Mouse (Mus musculus): ENCODE results near the gene Foxn3. TPM values are rescaled to one million over a fixed set of nuclear protein-coding genes. Genes with fewer than 3 reads are reported as not detected.
A peak's percentile ranks its signal among the peaks of the same experiment; 100 is the strongest.

Gene Foxn3
- polyA plus RNA-seq, 1 experiment from 2014 or later = 97.6 TPM

- 66% methylated on average over 3 of the region's 3 CpGs for WGBS
- Histone ChIP-seq H3K4me1 (peaks cover 14% of the 10 kb centered on the region), H3K9ac (no peak overlapping the region), H3K9me3 (replicated peaks) (no peaks in the 10 kb centered on the region), H3K36me3 (no peaks in the 10 kb centered on the region), H3K4me2 (replicated peaks) (no peak overlapping the region), H3K27ac (replicated peaks) (no peak overlapping the region), H3K27me3 (no peaks in the 10 kb centered on the region), H3K4me3 (replicated peaks) (no peak overlapping the region)
- no peak for ATAC-seq (ENCODE audit: insufficient number of reproducible peaks, low FRiP score, low TSS enrichment, low read depth)
Observed at GRCm38 (mm10) chr12:99395082-99395481, 168.3 kb downstream of the Foxn3 start.

- Histone ChIP-seq H3K27me3 (no peaks in the 10 kb centered on the region), H3K4me2 (replicated peaks) (no peak overlapping the region), H3K36me3 (no peaks in the 10 kb centered on the region), H3K27ac (replicated peaks) (no peak overlapping the region), H3K9ac (no peak overlapping the region), H3K4me1 (peaks cover 14% of the 10 kb centered on the region), H3K4me3 (replicated peaks) (no peak overlapping the region), H3K9me3 (replicated peaks) (no peaks in the 10 kb centered on the region)
- 61% methylated on average over 5 of the region's 5 CpGs for WGBS
- no peak for ATAC-seq (ENCODE audit: insufficient number of reproducible peaks, low FRiP score, low TSS enrichment, low read depth)
Observed at GRCm38 (mm10) chr12:99394676-99395075, 168.7 kb downstream of the Foxn3 start.

GRCm38 (mm10) chr12:99393867-99394630 lies 169.3 kb downstream of the Foxn3 start:
- Histone ChIP-seq H3K9me3 (replicated peaks) (no peaks in the 10 kb centered on the region), H3K4me1 (peaks cover 14% of the 10 kb centered on the region), H3K36me3 (no peaks in the 10 kb centered on the region), H3K9ac (peak overlapping the region; percentile 67; the same call in 1 of the 2 replicates), H3K27ac (replicated peaks) (peak overlapping the region; percentile 94), H3K4me3 (replicated peaks) (peak overlapping the region; percentile 90), H3K4me2 (replicated peaks) (peak overlapping the region; percentile 78), H3K27me3 (no peaks in the 10 kb centered on the region)
- ATAC-seq (ENCODE audit: insufficient number of reproducible peaks, low FRiP score, low TSS enrichment, low read depth) = no peak
- 48% methylated on average over 11 of the region's 11 CpGs for WGBS

- Histone ChIP-seq H3K27ac (replicated peaks) (peak overlapping the region; percentile 94), H3K4me3 (replicated peaks) (peak overlapping the region; percentile 90), H3K36me3 (peaks cover 7% of the 10 kb centered on the region), H3K27me3 (no peaks in the 10 kb centered on the region), H3K4me2 (replicated peaks) (peak overlapping the region; percentile 78), H3K9ac (peak overlapping the region; percentile 67), H3K4me1 (peaks cover 14% of the 10 kb centered on the region), H3K9me3 (replicated peaks) (no peaks in the 10 kb centered on the region)
- peak; percentile 87 for ATAC-seq (ENCODE audit: insufficient number of reproducible peaks, low FRiP score, low TSS enrichment, low read depth)
- WGBS = under 1% methylated on average over 69 of the region's 71 CpGs
Observed at GRCm38 (mm10) chr12:99392944-99393866, 170.2 kb downstream of the Foxn3 start.

- under 1% methylated on average over 85 of the region's 87 CpGs for WGBS
- H3K27ac ChIP-seq (replicated peaks) = peak overlapping the region; percentile 94
- H3K27me3 ChIP-seq = no peaks in the 10 kb centered on the region
Observed at GRCm38 (mm10) chr12:99391942-99392880, 171.2 kb downstream of the Foxn3 start.

GRCm38 (mm10) chr12:99390429-99390828 lies 173.0 kb downstream of the Foxn3 start:
- no peaks in the 10 kb centered on the region for H3K27me3 ChIP-seq
- peaks cover 31% of the 10 kb centered on the region for H3K4me1 ChIP-seq
- ATAC-seq (ENCODE audit: insufficient number of reproducible peaks, low FRiP score, low TSS enrichment, low read depth) = no peak
- no peak overlapping the region for H3K9ac ChIP-seq
- 73% methylated on average over 5 of the region's 5 CpGs for WGBS
- no peak overlapping the region for H3K27ac ChIP-seq (replicated peaks)
- no peak overlapping the region for H3K4me3 ChIP-seq (replicated peaks)
- H3K36me3 ChIP-seq = peaks cover 17% of the 10 kb centered on the region
- H3K4me2 ChIP-seq (replicated peaks) = no peak overlapping the region
- no peaks in the 10 kb centered on the region for H3K9me3 ChIP-seq (replicated peaks)

More at GRCm38 (mm10) chr12:99391942-99392880, 171.2 kb downstream of the Foxn3 start:
- ATAC-seq (ENCODE audit: insufficient number of reproducible peaks, low FRiP score, low TSS enrichment, low read depth) = peak; percentile 91
- H3K9me3 ChIP-seq (replicated peaks) = no peaks in the 10 kb centered on the region
- H3K4me2 ChIP-seq (replicated peaks) = peak overlapping the region; percentile 78
- peak overlapping the region; percentile 90 for H3K4me3 ChIP-seq (replicated peaks)
- H3K36me3 ChIP-seq = peaks cover 13% of the 10 kb centered on the region
- H3K4me1 ChIP-seq = peaks cover 14% of the 10 kb centered on the region
- peak overlapping the region; percentile 67 for H3K9ac ChIP-seq

- 94% methylated on average over 7 of the region's 7 CpGs for WGBS
- no peak overlapping the region for H3K4me3 ChIP-seq (replicated peaks)
- no peaks in the 10 kb centered on the region for H3K9me3 ChIP-seq (replicated peaks)
- H3K9ac ChIP-seq = no peak overlapping the region
- H3K27ac ChIP-seq (replicated peaks) = no peak overlapping the region
- H3K4me1 ChIP-seq = peaks cover 31% of the 10 kb centered on the region
- peaks cover 17% of the 10 kb centered on the region for H3K36me3 ChIP-seq
- ATAC-seq (ENCODE audit: insufficient number of reproducible peaks, low FRiP score, low TSS enrichment, low read depth) = no peak
- H3K27me3 ChIP-seq = no peaks in the 10 kb centered on the region
- no peak overlapping the region for H3K4me2 ChIP-seq (replicated peaks)
Observed at GRCm38 (mm10) chr12:99389244-99389643, 174.1 kb downstream of the Foxn3 start.

GRCm38 (mm10) chr12:99385897-99386834 lies 177.2 kb downstream of the Foxn3 start:
- peaks cover 32% of the 10 kb centered on the region for H3K36me3 ChIP-seq
- WGBS = 51% methylated on average over 17 of the region's 17 CpGs

GRCm38 (mm10) chr12:99385073-99385472 lies 178.3 kb downstream of the Foxn3 start:
- no peak for ATAC-seq (ENCODE audit: insufficient number of reproducible peaks, low FRiP score, low TSS enrichment, low read depth)
- no peak overlapping the region for H3K9ac ChIP-seq
- H3K4me2 ChIP-seq (replicated peaks) = no peak overlapping the region
- WGBS = 65% methylated on average over 4 of the region's 4 CpGs
- H3K4me1 ChIP-seq = peaks cover 17% of the 10 kb centered on the region
- no peaks in the 10 kb centered on the region for H3K27me3 ChIP-seq
- no peak overlapping the region for H3K27ac ChIP-seq (replicated peaks)
- peaks cover 32% of the 10 kb centered on the region for H3K36me3 ChIP-seq
- no peaks in the 10 kb centered on the region for H3K9me3 ChIP-seq (replicated peaks)
- no peak overlapping the region for H3K4me3 ChIP-seq (replicated peaks)

More at GRCm38 (mm10) chr12:99385897-99386834, 177.2 kb downstream of the Foxn3 start:
- H3K4me2 ChIP-seq (replicated peaks) = no peak overlapping the region
- no peaks in the 10 kb centered on the region for H3K9me3 ChIP-seq (replicated peaks)
- no peak overlapping the region for H3K9ac ChIP-seq
- H3K4me3 ChIP-seq (replicated peaks) = no peak overlapping the region
- ATAC-seq (ENCODE audit: insufficient number of reproducible peaks, low FRiP score, low TSS enrichment, low read depth) = no peak
- no peak overlapping the region for H3K27ac ChIP-seq (replicated peaks)
- peaks cover 21% of the 10 kb centered on the region for H3K4me1 ChIP-seq
- no peaks in the 10 kb centered on the region for H3K27me3 ChIP-seq

- Histone ChIP-seq H3K9ac (no peak overlapping the region), H3K4me1 (peaks cover 17% of the 10 kb centered on the region), H3K27ac (replicated peaks) (no peak overlapping the region), H3K36me3 (peaks cover 19% of the 10 kb centered on the region; the same call in 1 of the 2 replicates), H3K9me3 (replicated peaks) (no peaks in the 10 kb centered on the region), H3K4me3 (replicated peaks) (no peak overlapping the region), H3K4me2 (replicated peaks) (no peak overlapping the region), H3K27me3 (no peaks in the 10 kb centered on the region)
- WGBS = 78% methylated on average over 9 of the region's 9 CpGs
- no peak for ATAC-seq (ENCODE audit: insufficient number of reproducible peaks, low FRiP score, low TSS enrichment, low read depth)
Observed at GRCm38 (mm10) chr12:99381317-99381716, 182.1 kb downstream of the Foxn3 start.

All from embryonic facial prominence, embryonic 15.5 days (tissue).